Mouse (Mus musculus): ENCODE results near the gene Cfap36.

Cfap36 gene

GRCm38 (mm10) chr11:29246883-29247650 lies at the start of gene Cfap36:
Cfap36 (minus strand) TSS chr11:29247409.
- DNase-seq (ENCODE audit: low read depth, low spot score), result peak; percentile 96

GRCm38 (mm10) chr11:29287305-29287704 lies 40.1 kb upstream of the Cfap36 start:
- DNase-seq (ENCODE audit: low read depth, low spot score), result no peak

- no peak for DNase-seq (ENCODE audit: low read depth, low spot score)
Measured at GRCm38 (mm10) chr11:29286040-29286439, 38.8 kb upstream of the Cfap36 start.

GRCm38 (mm10) chr11:29274758-29275157 lies 27.5 kb upstream of the Cfap36 start:
- no peak for DNase-seq (ENCODE audit: low read depth, low spot score)

GRCm38 (mm10) chr11:29267824-29268223 lies 20.6 kb upstream of the Cfap36 start:
- peak; percentile 39 for DNase-seq (ENCODE audit: low read depth, low spot score)

- no peak for DNase-seq (ENCODE audit: low read depth, low spot score)
Measured at GRCm38 (mm10) chr11:29254643-29255042, 7.4 kb upstream of the Cfap36 start.

GRCm38 (mm10) chr11:29248386-29248785 lies 1.2 kb upstream of the Cfap36 start:
- DNase-seq (ENCODE audit: low read depth, low spot score), result no peak

GRCm38 (mm10) chr11:29247725-29248124 lies 516 bp upstream of the Cfap36 start:
- DNase-seq (ENCODE audit: low read depth, low spot score), result no peak

GRCm38 (mm10) chr11:29245988-29246387 lies 1.2 kb downstream of the Cfap36 start:
- no peak for DNase-seq (ENCODE audit: low read depth, low spot score)

- DNase-seq (ENCODE audit: low read depth, low spot score), result no peak
Measured at GRCm38 (mm10) chr11:29241961-29242360, 5.2 kb downstream of the Cfap36 start.

GRCm38 (mm10) chr11:29239353-29239752 lies 7.9 kb downstream of the Cfap36 start:
- DNase-seq (ENCODE audit: low read depth, low spot score), result no peak

- no peak for DNase-seq (ENCODE audit: low read depth, low spot score)
Measured at GRCm38 (mm10) chr11:29238551-29238950, 8.7 kb downstream of the Cfap36 start.

GRCm38 (mm10) chr11:29238047-29238446 lies 9.2 kb downstream of the Cfap36 start:
- DNase-seq (ENCODE audit: low read depth, low spot score), result no peak

GRCm38 (mm10) chr11:29237364-29237763 lies 9.8 kb downstream of the Cfap36 start:
- no peak for DNase-seq (ENCODE audit: low read depth, low spot score)

GRCm38 (mm10) chr11:29233569-29233968 lies 13.6 kb downstream of the Cfap36 start:
- DNase-seq (ENCODE audit: low read depth, low spot score), result no peak

- DNase-seq (ENCODE audit: low read depth, low spot score), result no peak
Measured at GRCm38 (mm10) chr11:29228957-29229356, 18.3 kb downstream of the Cfap36 start.

GRCm38 (mm10) chr11:29224754-29225153 lies 22.5 kb downstream of the Cfap36 start:
- DNase-seq (ENCODE audit: low read depth, low spot score), result no peak

- DNase-seq (ENCODE audit: low read depth, low spot score), result no peak
Measured at GRCm38 (mm10) chr11:29222310-29222709, 24.9 kb downstream of the Cfap36 start.

- no peak for DNase-seq (ENCODE audit: low read depth, low spot score)
Measured at GRCm38 (mm10) chr11:29219055-29219454, 28.2 kb downstream of the Cfap36 start.

GRCm38 (mm10) chr11:29216196-29216595 lies 31.0 kb downstream of the Cfap36 start:
- DNase-seq (ENCODE audit: low read depth, low spot score), result no peak

GRCm38 (mm10) chr11:29209774-29210173 lies 37.4 kb downstream of the Cfap36 start:
- DNase-seq (ENCODE audit: low read depth, low spot score), result no peak

- no peak for DNase-seq (ENCODE audit: low read depth, low spot score)
Measured at GRCm38 (mm10) chr11:29203653-29204052, 43.6 kb downstream of the Cfap36 start.

- DNase-seq (ENCODE audit: low read depth, low spot score), result no peak
Measured at GRCm38 (mm10) chr11:29188981-29189380, 58.2 kb downstream of the Cfap36 start.

- no peak for DNase-seq (ENCODE audit: low read depth, low spot score)
Measured at GRCm38 (mm10) chr11:29181751-29182150, 65.5 kb downstream of the Cfap36 start.
